Mouse (Mus musculus): Measurements from ENCODE around the gene Mrps18b.
"Not testable (repeated sequence)": the region's sequence is repeated elsewhere in the genome, so short reads cannot be mapped to it uniquely, and the experiment has no call there.

Mrps18b gene

GRCm38 (mm10) chr17:35916297-35917142, at the start of gene Mrps18b, which contains the start of gene Ppp1r10:
TSS of gene Mrps18b (minus strand) at chr17:35916389.
TSS of gene Ppp1r10 (plus strand) at chr17:35916434.
- DNase-seq (ENCODE audit: low spot score in 2 of 2) = peak; percentile 99

DNA sequence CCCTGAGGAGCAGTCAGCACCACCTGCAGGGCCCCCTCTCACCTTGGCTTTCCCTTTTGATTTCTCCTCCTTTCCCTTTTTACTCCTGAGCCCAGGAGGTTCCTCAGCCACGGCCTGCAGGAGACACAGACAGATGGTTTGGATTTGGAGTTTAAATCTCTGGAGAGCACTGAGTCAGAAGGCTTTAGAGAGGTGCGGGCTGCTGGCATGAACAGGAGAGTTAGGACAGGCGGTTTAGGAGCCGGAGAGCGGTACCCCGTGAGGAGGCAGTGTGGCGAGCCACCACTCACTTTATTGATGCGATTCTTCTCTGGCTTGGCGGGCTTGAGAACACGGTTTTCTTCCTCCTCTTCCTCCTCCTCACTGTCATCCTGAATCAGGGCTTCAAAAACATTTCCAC, 47.1 kb upstream of the Mrps18b start:
- DNase-seq (ENCODE audit: low spot score in 2 of 2) = no peak

DNA sequence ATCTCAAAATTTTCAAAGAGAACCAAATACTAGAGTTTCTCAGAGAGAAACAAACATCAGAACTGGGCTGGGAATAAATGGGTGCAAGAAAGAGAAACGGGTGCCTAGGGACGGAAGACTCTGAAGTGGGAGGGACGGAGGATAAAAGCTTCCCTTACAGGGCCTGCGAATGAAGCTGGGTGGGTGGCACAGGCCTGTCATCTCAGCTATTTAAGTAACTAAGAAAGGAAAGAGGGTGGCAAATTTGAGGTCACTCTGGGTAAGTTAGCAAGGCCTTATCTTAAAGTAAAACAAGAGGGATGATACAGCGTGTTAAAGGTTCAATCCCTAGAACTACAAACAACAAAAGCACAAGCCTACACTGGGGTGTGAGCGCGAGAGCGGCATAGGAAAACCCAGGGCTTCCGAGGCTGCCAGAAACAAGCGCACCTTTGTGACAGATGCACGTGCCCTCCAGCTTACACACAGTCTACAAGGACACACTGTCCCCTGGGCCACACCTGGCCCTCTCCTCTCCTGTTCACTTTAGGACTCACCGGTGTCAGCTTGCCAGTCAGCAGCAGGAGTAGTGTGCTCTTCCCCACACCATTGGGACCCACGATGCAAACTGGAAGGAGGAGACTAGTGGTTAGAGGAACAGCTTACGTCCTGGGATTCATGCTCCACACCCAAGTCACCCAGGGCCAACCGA, 42.5 kb upstream of the Mrps18b start:
- no peak for DNase-seq (ENCODE audit: low spot score in 2 of 2)

GRCm38 (mm10) chr17:35954665-35955064, 38.5 kb upstream of the Mrps18b start:
- DNase-seq (ENCODE audit: low spot score in 2 of 2) = no peak

DNA sequence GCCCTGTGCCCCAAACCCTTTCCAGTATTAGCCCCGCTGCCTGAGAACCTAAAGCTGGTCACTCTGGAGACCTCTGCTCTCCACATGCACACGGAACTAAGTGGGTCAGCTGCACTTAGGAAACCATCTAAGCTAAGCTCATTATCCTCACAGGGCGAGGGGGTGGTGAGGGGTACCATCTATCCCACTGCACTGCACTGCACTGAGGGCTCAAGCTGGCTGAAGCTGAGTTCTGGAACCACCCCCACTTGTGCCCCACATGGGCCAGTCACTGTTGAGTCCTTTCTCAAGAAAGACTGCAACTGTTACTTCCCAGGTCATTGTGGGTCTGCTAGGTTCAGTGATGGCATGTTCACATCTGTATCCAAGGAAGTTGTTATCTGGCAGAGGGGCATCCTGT, 36.4 kb upstream of the Mrps18b start:
- DNase-seq (ENCODE audit: low spot score in 2 of 2) = not testable (repeated sequence)

GRCm38 (mm10) chr17:35950946-35951345, 34.8 kb upstream of the Mrps18b start:
- DNase-seq (ENCODE audit: low spot score in 2 of 2) = not testable (repeated sequence)

GRCm38 (mm10) chr17:35939941-35940340, 23.8 kb upstream of the Mrps18b start:
- DNase-seq (ENCODE audit: low spot score in 2 of 2) = no peak

DNA sequence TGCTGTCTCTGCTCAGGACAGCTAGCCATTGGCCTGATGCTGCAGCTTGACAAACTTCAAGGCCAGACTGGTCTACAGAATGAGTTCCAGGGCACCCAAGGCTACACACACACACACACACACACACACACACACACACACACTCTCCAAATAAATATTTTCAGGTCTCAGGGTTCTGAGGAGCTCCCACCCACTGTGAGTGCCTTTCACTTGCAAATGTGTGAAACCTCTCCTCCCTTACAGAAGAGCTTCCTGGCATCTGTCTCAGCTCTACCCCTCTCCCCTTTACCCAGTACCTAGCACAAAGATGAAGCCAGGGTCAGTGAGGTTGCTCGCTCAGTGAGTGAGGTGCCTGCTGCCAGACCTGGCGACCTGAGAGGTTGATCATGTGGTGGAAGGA, 22.9 kb upstream of the Mrps18b start:
- no peak for DNase-seq (ENCODE audit: low spot score in 2 of 2)

DNA sequence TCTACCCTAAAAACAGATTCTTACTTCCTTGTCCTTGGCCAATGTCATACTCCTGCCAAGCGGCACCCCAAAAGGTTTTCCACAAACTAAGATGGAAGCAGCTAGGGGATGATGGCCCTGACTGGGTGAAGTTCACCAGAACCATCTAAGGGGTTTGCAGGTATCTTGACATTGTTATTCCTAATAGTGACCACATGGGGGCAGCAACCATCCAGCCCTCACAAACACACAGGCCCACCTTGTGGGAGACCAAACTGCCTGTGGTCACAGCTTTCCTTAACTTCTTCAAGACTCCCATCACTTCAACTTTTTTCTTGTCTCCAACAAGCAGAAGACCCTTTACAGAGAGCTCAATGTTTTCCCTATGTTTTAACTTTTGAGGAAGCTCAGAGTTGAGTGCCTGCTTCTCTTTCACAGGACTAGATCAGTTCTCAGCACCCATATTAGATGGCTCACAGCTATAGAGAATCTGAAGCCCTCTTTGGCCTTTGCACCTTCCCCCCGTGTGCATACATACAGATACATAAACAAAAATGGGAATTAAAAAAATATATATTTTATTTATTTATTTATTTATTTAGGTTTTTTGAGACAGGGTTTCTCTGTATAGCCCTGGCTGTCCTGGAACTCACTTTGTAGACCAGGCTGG, 21.6 kb upstream of the Mrps18b start:
- DNase-seq (ENCODE audit: low spot score in 2 of 2) = no peak

DNA sequence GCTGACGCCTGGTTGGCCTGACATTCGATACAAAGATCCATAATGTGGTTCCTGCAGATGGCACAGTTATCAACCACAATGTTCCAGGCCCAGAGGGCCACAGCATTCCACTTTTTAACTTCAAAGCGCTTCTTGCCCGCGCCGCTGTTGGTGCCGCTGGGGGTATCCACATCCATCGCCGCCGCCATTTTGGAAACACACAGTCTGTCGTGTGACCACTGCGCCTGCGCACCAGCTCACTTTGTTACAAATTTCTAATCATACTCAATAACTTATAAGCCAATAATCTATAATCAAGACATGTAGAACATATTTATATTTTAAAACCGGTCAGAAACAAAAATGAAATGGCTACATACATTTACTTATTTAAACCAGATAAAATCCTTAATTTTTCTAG, 19.6 kb upstream of the Mrps18b start:
- DNase-seq (ENCODE audit: low spot score in 2 of 2) = not testable (repeated sequence)

GRCm38 (mm10) chr17:35932608-35933007, 16.4 kb upstream of the Mrps18b start:
- DNase-seq (ENCODE audit: low spot score in 2 of 2) = no peak

- DNase-seq (ENCODE audit: low spot score in 2 of 2) = no peak
Observed at GRCm38 (mm10) chr17:35930627-35931026, 14.4 kb upstream of the Mrps18b start.

DNA sequence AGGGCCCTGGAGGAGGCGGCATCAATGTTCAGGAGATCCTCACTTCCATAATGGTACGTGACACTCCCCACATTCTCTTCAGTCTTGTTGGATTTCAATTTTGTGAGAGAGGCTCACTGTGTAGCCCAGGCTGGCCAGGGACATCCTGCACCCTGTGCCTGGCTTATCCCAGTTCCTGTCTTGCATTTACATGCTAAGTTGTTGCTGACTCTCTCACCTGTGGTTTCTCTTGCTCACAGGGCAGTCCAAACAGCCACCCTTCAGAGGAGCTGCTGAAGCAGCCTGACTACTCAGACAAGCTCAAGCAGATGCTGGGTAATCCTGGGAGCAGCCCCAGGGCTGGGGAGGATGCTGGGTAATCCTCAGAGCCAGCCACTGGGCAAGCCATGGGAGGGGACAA, 13.3 kb upstream of the Mrps18b start:
- no peak for DNase-seq (ENCODE audit: low spot score in 2 of 2)

GRCm38 (mm10) chr17:35927471-35927870, 11.3 kb upstream of the Mrps18b start:
- DNase-seq (ENCODE audit: low spot score in 2 of 2) = no peak

GRCm38 (mm10) chr17:35923281-35923680, 7.1 kb upstream of the Mrps18b start:
- no peak for DNase-seq (ENCODE audit: low spot score in 2 of 2)

DNA sequence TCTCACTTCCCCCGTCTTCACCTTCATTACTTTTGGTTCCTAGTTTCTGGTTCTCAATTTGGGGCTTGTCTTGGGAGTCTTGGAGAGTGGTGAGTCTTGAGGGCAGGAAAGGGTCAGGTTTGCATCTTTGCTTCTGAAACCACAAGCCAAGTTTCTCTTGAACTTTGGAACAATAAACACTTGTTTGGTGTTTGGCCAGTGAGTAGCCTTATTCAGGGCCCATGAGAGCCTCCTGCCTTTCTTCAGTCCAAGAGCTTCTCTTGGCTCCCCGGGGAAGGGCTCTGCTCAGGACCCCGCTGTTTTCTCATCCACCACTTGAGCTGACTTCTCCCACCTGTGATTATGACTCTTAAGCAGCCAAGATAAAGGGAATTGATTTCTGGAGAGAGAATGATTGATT, 6.4 kb upstream of the Mrps18b start:
- DNase-seq (ENCODE audit: low spot score in 2 of 2) = no peak

GRCm38 (mm10) chr17:35921710-35922109, 5.5 kb upstream of the Mrps18b start:
- DNase-seq (ENCODE audit: low spot score in 2 of 2) = no peak

DNA sequence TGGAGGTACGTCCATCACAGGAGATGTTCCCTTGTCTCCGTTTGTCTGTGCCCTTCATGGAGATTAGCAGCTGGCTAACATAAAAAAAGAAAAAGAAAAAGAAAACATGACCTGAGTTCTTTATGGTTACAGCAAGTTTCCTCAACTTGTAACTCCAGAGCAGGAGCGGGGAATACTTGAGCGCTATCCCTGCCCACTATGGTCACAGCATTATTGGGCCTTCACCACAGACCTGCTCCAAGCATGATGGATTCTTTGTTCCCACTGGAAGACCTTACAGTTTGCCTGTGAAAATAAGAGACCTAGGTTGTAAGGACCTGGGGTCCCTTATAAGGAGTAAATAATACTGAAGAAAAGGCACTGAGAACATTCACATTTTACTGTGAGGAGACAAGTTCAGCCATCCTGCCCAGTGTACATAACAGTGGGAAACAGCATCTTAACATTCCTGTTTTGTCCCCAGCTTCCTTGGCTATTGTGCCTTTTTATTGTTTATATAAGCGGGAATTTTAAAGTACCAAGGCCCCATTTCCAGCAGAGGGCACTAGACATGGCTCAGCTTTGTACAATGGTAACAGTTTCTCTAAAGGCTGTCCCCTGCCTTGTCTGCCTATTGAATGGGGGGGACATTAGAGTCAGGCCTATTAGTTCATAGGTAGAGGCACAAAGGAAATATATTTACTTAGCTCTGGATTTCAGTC, 4.8 kb upstream of the Mrps18b start:
- no peak for DNase-seq (ENCODE audit: low spot score in 2 of 2)

DNA sequence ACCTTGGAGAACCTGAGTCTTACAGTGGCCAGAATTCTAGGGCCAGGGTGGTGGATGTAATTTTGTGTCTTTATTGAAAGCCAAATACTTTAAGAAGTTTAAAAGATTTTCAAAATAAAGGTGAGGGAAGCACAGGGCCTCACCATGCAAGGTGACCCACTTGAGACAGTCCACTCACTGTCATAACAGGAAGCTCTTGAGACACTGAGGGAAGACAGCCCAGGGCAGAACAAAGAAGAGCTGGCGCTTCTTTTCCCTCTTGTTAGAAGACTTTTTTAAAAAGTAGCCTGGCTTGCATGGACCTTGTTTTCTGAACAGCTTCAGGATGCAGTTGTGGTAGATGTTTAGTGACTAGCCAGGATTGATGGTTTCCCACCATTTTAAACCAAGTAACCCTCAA, 4.2 kb upstream of the Mrps18b start:
- no peak for DNase-seq (ENCODE audit: low spot score in 2 of 2)

DNA sequence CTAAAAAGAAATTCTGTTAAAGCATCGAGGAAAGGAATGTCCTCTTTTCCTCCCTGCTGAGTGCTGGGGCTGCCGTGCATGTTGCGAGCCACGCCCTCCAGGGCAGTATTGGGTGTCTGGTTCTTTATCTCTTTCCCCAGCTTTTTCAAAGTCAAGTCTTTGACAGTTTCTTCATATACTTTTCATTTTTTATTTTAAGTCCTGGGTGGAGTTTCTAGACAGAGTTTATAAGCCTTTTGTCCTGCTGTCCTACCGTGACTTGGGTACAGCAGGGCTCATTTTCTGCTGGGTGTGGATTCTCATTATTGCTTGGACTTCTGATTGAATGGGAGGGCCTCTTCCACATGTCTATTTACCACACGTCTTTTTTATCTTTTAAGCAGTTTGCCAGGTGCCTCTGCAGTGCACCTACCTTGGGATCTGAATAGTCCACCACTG, 3.7 kb upstream of the Mrps18b start:
- no peak for DNase-seq (ENCODE audit: low spot score in 2 of 2)

DNA sequence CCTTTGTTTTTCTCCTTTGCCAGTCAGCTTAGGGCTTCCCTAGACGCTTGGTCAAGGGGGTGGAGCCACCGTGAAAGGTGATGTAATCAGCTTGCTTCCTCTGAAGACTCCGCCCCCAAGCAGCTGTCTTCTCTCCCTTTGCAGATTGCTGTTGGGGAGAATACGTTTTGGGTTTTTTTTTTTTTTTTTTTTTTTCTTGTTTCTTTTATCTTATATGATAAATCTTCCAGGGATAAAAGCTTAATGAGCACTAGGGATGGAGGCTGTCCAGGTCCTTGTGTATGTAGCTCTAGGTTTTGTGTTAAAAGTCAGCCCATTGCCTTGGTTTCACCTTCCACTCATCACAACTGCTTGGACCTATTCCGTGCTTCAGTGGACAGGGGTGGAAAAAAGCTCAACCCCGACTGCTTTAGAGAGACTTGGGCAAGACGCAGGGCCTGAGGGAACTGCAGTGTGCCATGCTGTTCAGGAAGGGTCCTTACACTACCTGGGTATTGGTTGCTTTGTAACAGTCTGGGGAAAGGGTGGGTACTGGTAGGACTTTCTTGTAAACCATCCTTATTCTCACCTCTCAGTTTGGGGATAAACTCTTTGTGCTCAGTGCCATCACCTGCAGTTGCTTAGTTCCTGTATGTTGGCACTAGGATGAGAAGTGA, 3.0 kb upstream of the Mrps18b start:
- peak; percentile 91 to 96 for DNase-seq (ENCODE audit: low spot score in 2 of 2)
